Mouse (Mus musculus): ENCODE results near the gene Tff1.

The Tff1 gene

GRCm38 (mm10) chr17:31152966-31153499 is 12.0 kb downstream of the Tff1 start:
- no peak for ATAC-seq (ENCODE audit: low TSS enrichment)

GRCm38 (mm10) chr17:31152512-31152911 is 12.6 kb downstream of the Tff1 start:
- no peak for ATAC-seq (ENCODE audit: low TSS enrichment)

- no peak for ATAC-seq (ENCODE audit: low TSS enrichment)
Measured at GRCm38 (mm10) chr17:31145998-31146397, 19.1 kb downstream of the Tff1 start.

GRCm38 (mm10) chr17:31144040-31145037 is 20.7 kb downstream of the Tff1 start, which contains the start of gene Tff2:
Gene Tff2 (minus strand): TSS chr17:31144282.
- no peak for ATAC-seq (ENCODE audit: low TSS enrichment)

DNA sequence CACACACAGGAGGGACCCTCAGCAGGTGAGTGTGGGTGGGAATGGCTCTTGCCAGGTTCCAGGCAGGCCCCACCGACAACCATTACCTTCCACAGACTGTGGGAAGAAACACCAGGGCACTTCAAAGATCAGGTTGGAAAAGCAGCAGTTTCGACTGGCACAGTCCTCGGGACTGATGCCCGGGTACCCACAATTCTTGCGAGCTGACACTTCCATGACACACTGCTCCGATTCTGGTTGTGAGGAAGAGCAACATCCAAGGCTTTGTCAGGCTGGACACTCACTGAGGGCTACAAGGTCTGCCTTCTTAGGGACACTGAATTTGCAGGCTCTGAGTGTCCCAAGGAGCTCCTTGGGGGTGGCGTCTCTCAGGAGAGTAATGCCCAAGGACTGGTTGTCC is 23.0 kb downstream of the Tff1 start:
- no peak for ATAC-seq (ENCODE audit: low TSS enrichment)

DNA sequence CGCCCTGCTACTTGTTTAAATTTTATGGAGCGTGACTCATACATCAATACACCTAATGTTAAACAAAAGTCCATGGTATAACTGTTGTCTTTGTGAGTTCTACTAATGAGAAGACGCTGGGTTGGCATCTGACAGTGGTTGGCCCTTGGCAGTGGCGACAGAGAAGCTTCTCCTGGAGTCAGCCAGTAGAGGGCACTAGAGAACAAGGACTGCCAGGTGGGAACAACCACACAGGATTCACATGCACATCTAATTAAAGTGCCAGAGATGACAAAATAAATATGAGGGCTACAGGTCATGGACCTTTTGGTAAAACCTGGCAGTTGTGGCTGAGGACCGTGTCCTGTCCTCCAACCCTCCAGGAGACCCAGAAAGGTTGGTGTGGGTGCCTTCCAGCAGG is 26.7 kb downstream of the Tff1 start:
- ATAC-seq (ENCODE audit: low TSS enrichment) = peak; percentile 72; the same call in 1 of the 2 replicates

GRCm38 (mm10) chr17:31136821-31137220 is 28.3 kb downstream of the Tff1 start:
- no peak for ATAC-seq (ENCODE audit: low TSS enrichment)

GRCm38 (mm10) chr17:31136291-31136690 is 28.8 kb downstream of the Tff1 start:
- no peak for ATAC-seq (ENCODE audit: low TSS enrichment)

DNA sequence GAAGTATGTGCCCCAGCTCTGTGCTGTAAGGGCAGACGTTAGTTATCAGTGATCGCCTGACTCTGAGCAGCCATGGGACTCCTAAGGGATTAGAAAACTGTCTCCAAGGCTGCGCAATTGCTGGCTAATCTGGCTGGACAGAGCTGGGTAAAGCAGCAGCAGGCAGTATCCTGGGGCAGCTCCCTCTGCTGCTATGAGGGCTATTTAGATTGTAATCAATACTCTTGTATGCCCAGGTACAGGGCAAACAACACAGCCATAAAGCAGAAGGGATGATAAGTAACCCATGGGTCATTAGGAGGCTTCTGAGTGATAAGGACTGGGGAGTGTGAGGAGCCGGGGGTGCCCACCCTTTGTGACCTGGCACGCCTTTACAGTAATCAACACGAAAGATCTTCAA is 30.2 kb downstream of the Tff1 start:
- no peak for ATAC-seq (ENCODE audit: low TSS enrichment)

DNA sequence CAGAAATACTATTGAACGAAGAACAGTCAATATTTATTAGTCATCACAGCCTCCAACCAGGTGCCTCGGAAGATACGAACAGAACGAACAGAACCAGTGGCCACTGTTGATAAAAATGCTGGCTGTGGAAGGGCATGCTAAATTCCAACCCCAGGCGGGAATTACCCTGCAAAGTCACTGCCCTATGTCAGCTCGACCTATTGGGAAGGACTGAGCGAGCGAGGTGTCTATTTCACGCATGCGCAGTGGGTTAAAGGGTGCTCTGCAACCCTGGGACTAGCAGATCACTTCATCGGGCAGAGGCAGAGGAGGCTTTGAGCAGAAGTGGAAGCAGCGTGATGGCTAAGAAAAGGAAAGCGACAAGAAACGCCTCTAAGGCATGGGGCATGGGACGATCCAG is 31.3 kb downstream of the Tff1 start:
- no peak for ATAC-seq (ENCODE audit: low TSS enrichment)

DNA sequence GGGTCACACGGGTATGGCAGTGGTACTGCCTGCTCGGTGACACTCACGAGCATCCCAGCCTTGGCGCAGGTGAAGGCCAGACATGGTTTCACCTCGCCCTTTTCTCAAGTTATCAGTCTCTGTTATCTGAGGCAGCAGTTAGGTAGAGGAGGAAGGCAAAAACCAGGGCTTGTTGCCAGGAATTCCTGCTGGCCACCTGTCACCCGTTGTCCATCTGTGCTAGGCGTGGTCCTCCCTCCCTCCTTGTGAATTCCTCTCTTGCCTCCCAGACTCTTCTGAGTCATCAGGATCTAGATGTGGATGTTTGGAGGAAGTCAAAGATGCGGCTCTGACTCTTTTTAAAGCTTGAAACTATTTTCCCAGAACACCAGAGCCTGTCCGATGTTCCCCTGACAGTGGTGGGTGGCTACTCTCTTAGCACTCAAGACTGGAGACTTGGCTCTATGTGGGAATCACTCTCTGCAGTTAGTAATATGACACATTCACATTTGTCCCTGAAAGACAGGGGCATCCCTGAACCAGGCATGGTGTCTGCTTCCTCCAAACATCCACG is 33.7 kb downstream of the Tff1 start:
- ATAC-seq (ENCODE audit: low TSS enrichment) = peak; percentile 89

GRCm38 (mm10) chr17:31129452-31129851 is 35.6 kb downstream of the Tff1 start, which contains the start of gene Tff3:
Gene Tff3 (minus strand): TSS chr17:31129646.
- no peak for ATAC-seq (ENCODE audit: low TSS enrichment)

DNA sequence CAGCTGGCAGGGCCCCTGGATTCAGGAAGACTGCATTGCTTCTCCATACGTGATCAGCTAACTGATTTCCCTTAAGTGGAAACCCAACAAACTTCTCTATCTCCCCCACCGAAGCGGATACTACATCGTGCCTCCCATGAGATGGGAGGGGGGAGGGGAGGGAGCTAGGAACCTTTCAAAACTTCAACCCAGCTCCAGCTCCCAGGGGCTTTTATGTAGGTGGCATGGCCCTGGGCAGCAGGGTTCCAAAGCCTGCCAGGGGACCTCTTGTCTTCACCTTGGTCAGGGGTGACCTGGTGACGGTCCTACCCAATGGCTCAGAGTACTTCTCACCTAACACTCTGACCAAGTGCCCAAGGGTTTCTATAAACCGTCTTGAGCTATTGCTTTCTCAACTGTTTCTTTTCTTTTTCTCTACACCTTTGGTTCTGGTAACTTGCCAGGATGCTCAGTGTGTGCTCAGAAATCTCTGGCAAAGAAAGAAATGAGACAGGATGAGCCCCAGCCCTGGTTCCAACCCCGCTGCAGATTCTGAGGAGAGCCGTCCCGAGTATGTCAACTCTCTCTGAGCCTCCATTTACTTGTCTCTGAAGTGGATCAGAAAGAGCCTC is 36.3 kb downstream of the Tff1 start:
- ATAC-seq (ENCODE audit: low TSS enrichment) = no peak

DNA sequence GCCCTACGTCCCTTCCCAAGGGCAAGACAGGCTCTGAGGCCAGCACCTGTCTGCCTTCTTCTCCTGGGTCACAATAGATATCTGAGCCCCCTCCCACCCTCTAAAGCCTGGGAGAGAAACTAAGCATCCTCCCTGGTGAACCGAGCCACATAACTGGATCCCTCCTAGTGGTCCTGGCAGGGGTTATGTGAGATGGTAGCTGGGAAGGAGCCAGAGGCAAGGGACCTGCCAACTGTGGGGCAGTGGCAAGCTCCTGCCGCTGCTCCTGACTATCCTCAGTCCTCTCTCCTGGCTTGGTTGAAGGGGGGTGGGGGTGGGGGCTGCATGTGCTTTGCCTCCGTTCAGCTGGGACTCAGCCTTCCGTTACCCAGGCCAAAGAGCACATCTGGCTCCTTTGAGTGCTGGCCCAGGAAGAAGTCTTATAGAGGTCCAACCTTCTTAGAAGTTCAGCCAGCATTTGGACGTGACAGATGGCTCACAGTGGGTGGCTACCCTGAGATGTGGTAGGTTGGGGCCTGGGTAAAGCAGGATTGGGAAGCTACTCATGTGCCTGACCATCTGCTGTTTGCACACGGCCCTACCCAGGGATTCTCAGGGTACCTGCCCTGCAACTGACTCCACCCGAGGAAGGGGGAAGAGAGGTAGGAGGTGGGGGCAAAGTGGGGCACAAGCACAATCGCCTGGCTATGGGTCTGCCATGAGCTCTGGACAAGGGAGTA is 39.4 kb downstream of the Tff1 start:
- ATAC-seq (ENCODE audit: low TSS enrichment) = peak; percentile 55; the same call in 1 of the 2 replicates

GRCm38 (mm10) chr17:31121975-31122374 is 43.1 kb downstream of the Tff1 start:
- ATAC-seq (ENCODE audit: low TSS enrichment) = 0 out of 2 replicates have a peak, but pooled peaks have one; percentile 31

DNA sequence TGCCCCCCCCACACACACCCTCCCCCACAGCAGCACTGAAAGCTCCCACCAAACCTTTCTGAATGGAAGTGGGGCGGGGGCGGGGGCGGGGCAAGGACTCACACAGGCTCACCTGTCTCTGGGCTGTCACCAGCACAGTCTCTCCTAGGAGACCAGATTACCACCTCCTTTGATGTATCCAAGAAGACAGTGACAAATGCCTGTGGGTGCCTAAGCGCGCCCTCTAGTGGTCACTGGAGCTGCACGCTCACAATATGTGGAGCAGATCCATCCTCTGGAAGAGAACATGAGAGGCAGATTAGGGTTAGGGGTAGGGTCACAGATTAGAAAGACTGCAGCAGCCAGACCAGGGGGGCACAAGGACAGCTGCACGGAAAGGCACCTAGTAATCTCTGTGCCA is 45.6 kb downstream of the Tff1 start:
- peak; percentile 85 for ATAC-seq (ENCODE audit: low TSS enrichment)

DNA sequence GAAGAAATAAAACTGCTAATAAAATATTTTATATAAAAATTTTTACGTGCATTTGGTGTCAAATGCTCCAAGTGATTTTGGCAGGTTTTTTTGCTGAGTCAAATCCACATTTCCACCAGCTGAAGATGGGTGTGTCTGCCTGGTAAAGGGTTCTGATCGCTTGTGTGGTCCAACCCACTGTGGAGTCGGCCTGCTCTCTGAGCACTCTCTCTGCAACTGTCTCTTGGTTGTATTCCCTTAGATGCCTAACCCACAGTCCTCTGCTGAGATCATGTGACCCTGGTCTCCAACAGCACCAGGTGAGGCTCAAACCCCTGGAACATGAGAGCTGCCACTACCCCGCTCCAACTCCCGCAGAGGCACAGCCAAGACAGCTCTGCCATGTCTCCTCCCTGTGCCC is 47.1 kb downstream of the Tff1 start:
- no peak for ATAC-seq (ENCODE audit: low TSS enrichment)

DNA sequence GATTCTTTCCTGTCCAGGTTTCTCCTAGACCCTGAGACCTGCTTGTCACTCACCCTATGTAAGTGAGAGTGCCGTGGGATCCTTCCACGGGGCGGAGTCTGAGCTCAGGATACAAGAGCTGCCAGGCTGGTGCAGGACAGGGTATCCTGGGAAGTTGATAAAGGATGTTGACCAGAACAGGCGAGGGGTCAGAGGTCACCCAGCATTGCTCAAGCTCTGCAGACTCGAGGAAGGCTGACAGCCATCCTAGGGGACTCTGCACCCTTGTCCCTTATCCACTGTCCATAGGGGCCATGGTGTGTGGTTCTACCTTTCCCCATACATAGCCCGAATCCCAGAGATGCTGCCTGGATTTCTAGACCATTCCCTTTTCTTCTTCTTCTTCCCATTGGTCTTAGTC is 49.0 kb downstream of the Tff1 start:
- no peak for ATAC-seq (ENCODE audit: low TSS enrichment)

- peak; percentile 39; the same call in 1 of the 2 replicates for ATAC-seq (ENCODE audit: low TSS enrichment)
Measured at GRCm38 (mm10) chr17:31113191-31113856, 51.8 kb downstream of the Tff1 start.
